Mouse (Mus musculus) limb, embryonic 10.5 days (tissue): ENCODE measurements around the gene Gata3. TPM values are rescaled to one million over a fixed set of nuclear protein-coding genes. Genes with fewer than 3 reads are reported as not detected.

Source experiments
- DNase-seq: peaks from one replicate; pipeline ENCODE4 v3.0.0-alpha.2; 2017; ENCODE audit warnings: low spot score
- H3K27ac ChIP-seq: fragments of 300-500 bp; sonication (generic); 2 replicates; pipeline ENCODE4 v1.5.1; 2016; ENCODE audit warnings: mild to moderate bottlenecking
- H3K27me3 ChIP-seq: fragments of 300-500 bp; sonication (generic); 2 replicates; pipeline ENCODE4 v1.6.1; 2016; ENCODE audit warnings: low read depth, mild to moderate bottlenecking; ENCODE audit not compliant: poor library complexity, severe bottlenecking
- H3K36me3 ChIP-seq: fragments of 300-500 bp; sonication (generic); 2 replicates; pipeline ENCODE4 v1.6.1; 2016; ENCODE audit warnings: mild to moderate bottlenecking, moderate library complexity
- H3K4me1 ChIP-seq: fragments of 300-500 bp; sonication (generic); 2 replicates; pipeline ENCODE4 v1.6.1; 2016
- H3K4me3 ChIP-seq: fragments of 300-500 bp; sonication (generic); 2 replicates; pipeline ENCODE4 v1.5.1; 2016; ENCODE audit warnings: mild to moderate bottlenecking, moderate library complexity
- H3K9me3 ChIP-seq: fragments of 300-500 bp; sonication (generic); replicated peaks from 2 replicates; pipeline ENCODE4 v1.6.1; 2016; ENCODE audit warnings: mild to moderate bottlenecking
- WGBS: fragments of 180-500 bp; shearing (Covaris S2); methylation state at CpG from one replicate; pipeline ENCODE4 v1.1.7; 2016; 5-methylcytosine and 5-hydroxymethylcytosine counted together
- polyA plus RNA-seq: library from polyadenylated mRNA; unstranded; fragments of >200 nt; fragmentation: Nextera tagmentation; extraction: Ambion mirVana; gene quantifications from 2 replicates; pipeline ENCODE4 v1.2.1, GENCODE M21; 2016

Gata3 gene
- polyA plus RNA-seq, 1 experiment from 2014 or later = 6.5 TPM

DNA sequence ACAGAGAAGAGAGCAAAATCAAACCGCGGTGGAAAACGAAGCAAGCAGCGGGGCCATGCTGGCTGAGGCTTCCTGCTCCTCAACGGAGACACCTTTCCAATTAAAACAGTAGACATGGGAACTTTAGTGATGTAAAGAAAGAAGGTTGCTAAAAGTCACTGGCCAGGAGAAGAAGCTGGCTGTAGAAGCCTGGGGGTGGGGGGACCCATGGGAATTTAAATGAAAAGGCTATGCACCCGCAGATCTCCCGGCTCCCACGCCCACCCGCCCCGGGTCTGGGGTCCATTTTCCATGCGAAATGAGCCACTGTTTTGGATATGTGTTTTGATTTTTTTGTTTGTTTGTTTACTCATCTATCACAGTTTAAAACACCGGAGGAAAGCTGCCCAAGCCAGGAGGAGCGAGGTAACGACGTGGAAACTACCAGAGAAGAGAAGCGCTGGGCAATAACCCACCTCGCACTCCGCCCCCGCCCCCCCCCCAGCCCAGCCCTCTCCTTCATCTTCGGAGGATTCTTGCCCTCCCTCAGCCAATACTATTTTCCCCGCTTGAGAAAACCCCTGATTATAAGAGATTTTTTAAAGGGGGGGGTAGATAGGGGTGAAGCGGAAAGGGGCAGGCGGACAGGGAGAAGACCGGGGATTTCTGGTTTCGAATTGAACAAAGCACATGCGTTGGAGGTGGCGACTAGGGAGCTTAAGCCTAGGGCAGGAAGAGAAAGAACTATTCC is 5.9 kb downstream of the Gata3 start:
- Histone ChIP-seq H3K4me3 (peak overlapping the region; percentile 58), H3K4me1 (peaks cover 52% of the 10 kb centered on the region), H3K36me3 (no peaks in the 10 kb centered on the region), H3K9me3 (no peaks in the 10 kb centered on the region), H3K27me3 (peaks cover 94% of the 10 kb centered on the region), H3K27ac (no peak overlapping the region)
- peak; percentile 64 for DNase-seq
- under 1% methylated on average over 27 of the region's 27 CpGs for WGBS

- peak overlapping the region; percentile 25; the same call in 1 of the 2 replicates for H3K27ac ChIP-seq
- under 1% methylated on average over 43 of the region's 43 CpGs for WGBS
- H3K36me3 ChIP-seq = no peaks in the 10 kb centered on the region
- peaks cover 57% of the 10 kb centered on the region for H3K4me1 ChIP-seq
- no peaks in the 10 kb centered on the region for H3K9me3 ChIP-seq
- DNase-seq = peak; percentile 73
- peak overlapping the region; percentile 58 for H3K4me3 ChIP-seq
- peaks cover 90% of the 10 kb centered on the region for H3K27me3 ChIP-seq
Observed at GRCm38 (mm10) chr2:9882926-9883802, 6.7 kb downstream of the Gata3 start.

GRCm38 (mm10) chr2:9882371-9882925 is 7.4 kb downstream of the Gata3 start:
- under 1% methylated on average over 39 of the region's 39 CpGs for WGBS
- peaks cover 89% of the 10 kb centered on the region for H3K27me3 ChIP-seq

GRCm38 (mm10) chr2:9881611-9882023 is 8.2 kb downstream of the Gata3 start:
- peaks cover 89% of the 10 kb centered on the region for H3K27me3 ChIP-seq
- no peaks in the 10 kb centered on the region for H3K9me3 ChIP-seq

More at GRCm38 (mm10) chr2:9882371-9882925, 7.4 kb downstream of the Gata3 start:
- DNase-seq = peak; percentile 69
- Histone ChIP-seq H3K27ac (peak overlapping the region; percentile 86; the same call in 1 of the 2 replicates), H3K4me3 (peak overlapping the region; percentile 58), H3K4me1 (peaks cover 58% of the 10 kb centered on the region), H3K36me3 (no peaks in the 10 kb centered on the region), H3K9me3 (no peaks in the 10 kb centered on the region)

DNA sequence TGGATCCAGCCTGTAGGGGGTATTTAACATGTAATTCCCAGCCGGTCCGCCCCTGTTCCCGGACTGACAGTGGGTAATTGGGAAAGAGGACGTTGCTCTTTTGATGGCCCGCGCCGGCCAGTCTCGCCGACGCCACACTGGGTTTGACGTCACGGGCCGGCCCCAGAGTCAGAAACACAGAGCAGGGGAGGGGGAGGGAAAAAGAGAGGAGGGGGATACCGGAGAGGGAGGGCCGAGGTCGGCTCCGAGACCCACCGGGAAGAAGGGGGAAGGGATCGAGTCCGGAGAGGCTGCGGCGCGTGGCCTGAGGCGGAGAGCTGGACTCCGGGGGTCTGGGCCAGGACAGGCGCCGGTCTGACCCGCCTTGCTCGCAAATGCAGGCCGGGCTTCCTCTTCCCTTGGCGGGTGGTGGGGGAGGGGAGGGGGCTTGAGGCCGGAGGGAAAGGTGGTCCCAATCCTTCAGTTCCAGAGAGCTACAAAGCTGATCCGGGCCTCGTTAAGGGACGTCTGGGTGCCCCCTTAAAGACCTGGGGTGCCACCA is 8.7 kb downstream of the Gata3 start, which contains the start of gene 4930412O13Rik:
TSS of gene 4930412O13Rik (plus strand) at position 202 of the 541 bp plus-strand sequence.
- under 1% methylated on average over 34 of the region's 35 CpGs for WGBS
- H3K27me3 ChIP-seq = peaks cover 89% of the 10 kb centered on the region
- peak within 1 kb of the TSS; percentile 86 for H3K27ac ChIP-seq
- H3K4me1 ChIP-seq = peaks cover 66% of the 10 kb centered on the region
- peak; percentile 81 for DNase-seq
- no peaks in the 10 kb centered on the region for H3K9me3 ChIP-seq
- peak within 1 kb of the TSS; percentile 58 for H3K4me3 ChIP-seq
- no peaks in the 10 kb centered on the region for H3K36me3 ChIP-seq

More at GRCm38 (mm10) chr2:9881611-9882023, 8.2 kb downstream of the Gata3 start:
- Histone ChIP-seq H3K27ac (peak overlapping the region; percentile 86), H3K4me1 (peaks cover 66% of the 10 kb centered on the region), H3K4me3 (peak overlapping the region; percentile 58), H3K36me3 (no peaks in the 10 kb centered on the region)
- DNase-seq = no peak
- WGBS = 1% methylated on average over 13 of the region's 13 CpGs

- Histone ChIP-seq H3K4me3 (peak overlapping the region; percentile 58; the same call in 1 of the 2 replicates), H3K9me3 (no peaks in the 10 kb centered on the region), H3K4me1 (peaks cover 66% of the 10 kb centered on the region), H3K27ac (no peak overlapping the region), H3K27me3 (peaks cover 89% of the 10 kb centered on the region), H3K36me3 (no peaks in the 10 kb centered on the region)
- DNase-seq = no peak
- WGBS = 4% methylated on average over 11 of the region's 11 CpGs
Observed at GRCm38 (mm10) chr2:9880271-9880670, 9.6 kb downstream of the Gata3 start.

DNA sequence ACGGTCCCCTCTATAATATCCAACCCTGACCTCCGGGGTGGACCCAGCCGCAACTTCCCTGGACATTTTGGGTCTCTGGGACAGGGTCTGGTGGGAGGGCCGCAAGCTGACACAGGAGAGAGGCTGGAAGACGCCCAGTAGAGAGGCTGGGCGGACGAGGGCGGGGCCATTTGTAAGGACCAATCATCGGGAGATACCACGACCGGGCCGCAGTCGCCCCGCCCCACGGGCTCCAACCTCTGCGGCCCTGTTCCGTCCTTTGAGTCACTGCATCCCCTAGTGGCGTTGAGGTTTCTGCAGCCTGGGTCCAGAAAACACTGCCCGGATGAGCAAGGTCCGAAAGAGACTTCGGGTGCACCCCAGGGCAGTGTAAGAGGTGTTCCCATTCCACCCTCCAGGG is 10.3 kb downstream of the Gata3 start:
- peak; percentile 94 for DNase-seq
- no peaks in the 10 kb centered on the region for H3K9me3 ChIP-seq
- H3K27ac ChIP-seq = 0 out of 2 replicates have a peak overlapping the region, but pooled peaks have one; percentile 36
- H3K4me3 ChIP-seq = peak overlapping the region; percentile 54
- no peaks in the 10 kb centered on the region for H3K36me3 ChIP-seq
- H3K4me1 ChIP-seq = peaks cover 70% of the 10 kb centered on the region
- WGBS = under 1% methylated on average over 21 of the region's 21 CpGs
- H3K27me3 ChIP-seq = peaks cover 89% of the 10 kb centered on the region

- Histone ChIP-seq H3K36me3 (no peaks in the 10 kb centered on the region), H3K27me3 (peaks cover 89% of the 10 kb centered on the region), H3K4me3 (peak overlapping the region; percentile 54), H3K4me1 (peaks cover 69% of the 10 kb centered on the region), H3K27ac (0 out of 2 replicates have a peak overlapping the region, but pooled peaks have one; percentile 36), H3K9me3 (no peaks in the 10 kb centered on the region)
- no peak for DNase-seq
- 0% methylated on average over 22 of the region's 22 CpGs for WGBS
Observed at GRCm38 (mm10) chr2:9879092-9879491, 10.7 kb downstream of the Gata3 start.

- Histone ChIP-seq H3K27me3 (peaks cover 89% of the 10 kb centered on the region), H3K36me3 (no peaks in the 10 kb centered on the region), H3K4me1 (peaks cover 64% of the 10 kb centered on the region), H3K27ac (peak overlapping the region; percentile 47; the same call in 1 of the 2 replicates), H3K9me3 (no peaks in the 10 kb centered on the region), H3K4me3 (peak overlapping the region; percentile 54)
- peak; percentile 80 for DNase-seq
- under 1% methylated on average over 33 of the region's 33 CpGs for WGBS
Observed at GRCm38 (mm10) chr2:9878564-9879081, 11.2 kb downstream of the Gata3 start.

DNA sequence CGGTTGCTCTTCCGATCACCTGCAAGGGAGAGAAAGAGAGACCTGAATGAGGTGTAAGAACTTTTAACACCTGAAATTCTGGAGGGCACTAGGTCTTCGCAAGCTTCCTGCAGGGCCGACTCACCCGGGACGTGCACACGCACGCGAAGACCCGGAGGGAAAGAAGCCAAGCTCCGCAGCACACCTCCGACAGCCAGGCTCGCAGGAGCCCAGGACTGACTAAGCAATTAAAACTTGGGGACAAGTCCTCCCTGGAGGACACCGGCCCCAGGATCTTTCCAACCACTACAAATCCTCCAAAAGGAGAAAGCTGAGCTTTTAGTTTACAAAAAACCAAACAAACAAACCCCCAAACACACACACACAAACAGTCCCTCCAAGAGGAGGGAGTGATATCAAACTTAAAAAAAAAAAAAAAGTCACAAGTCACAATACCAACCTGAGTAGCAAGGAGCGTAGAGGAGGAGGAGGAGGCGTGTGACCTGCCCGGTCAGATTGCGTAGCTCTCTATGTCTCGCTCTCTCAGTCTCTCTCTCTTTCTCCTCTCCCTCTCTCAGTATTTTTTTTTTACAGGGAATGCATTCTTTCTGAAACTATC is 11.8 kb downstream of the Gata3 start:
- Histone ChIP-seq H3K27me3 (peaks cover 89% of the 10 kb centered on the region), H3K36me3 (no peaks in the 10 kb centered on the region), H3K4me3 (peak overlapping the region; percentile 54), H3K27ac (peak overlapping the region; percentile 3; the same call in 1 of the 2 replicates), H3K9me3 (no peaks in the 10 kb centered on the region), H3K4me1 (peaks cover 59% of the 10 kb centered on the region)
- under 1% methylated on average over 19 of the region's 19 CpGs for WGBS
- peak; percentile 58 for DNase-seq

GRCm38 (mm10) chr2:9877326-9877690 is 12.5 kb downstream of the Gata3 start:
- H3K27ac ChIP-seq = peak overlapping the region; percentile 28; the same call in 1 of the 2 replicates
- no peaks in the 10 kb centered on the region for H3K9me3 ChIP-seq
- H3K36me3 ChIP-seq = no peaks in the 10 kb centered on the region
- under 1% methylated on average over 35 of the region's 35 CpGs for WGBS
- H3K27me3 ChIP-seq = peaks cover 89% of the 10 kb centered on the region
- H3K4me3 ChIP-seq = peak overlapping the region; percentile 54
- DNase-seq = no peak
- peaks cover 58% of the 10 kb centered on the region for H3K4me1 ChIP-seq
